Mouse (Mus musculus): Measurements from ENCODE around the gene Tmem184b. TPM values are rescaled to one million over a fixed set of nuclear protein-coding genes. Genes with fewer than 3 reads are reported as not detected.

Gene Tmem184b
- total RNA-seq, 2 experiments from 2014 or later, result 46.1 to 48.1 TPM

- DNase-seq (ENCODE audit: low spot score in 2 of 2), result peak; percentile 92 to 93
These were observed 56.1 kb downstream of the Tmem184b start for GRCm38 (mm10) chr15:79347165-79347844.

DNA sequence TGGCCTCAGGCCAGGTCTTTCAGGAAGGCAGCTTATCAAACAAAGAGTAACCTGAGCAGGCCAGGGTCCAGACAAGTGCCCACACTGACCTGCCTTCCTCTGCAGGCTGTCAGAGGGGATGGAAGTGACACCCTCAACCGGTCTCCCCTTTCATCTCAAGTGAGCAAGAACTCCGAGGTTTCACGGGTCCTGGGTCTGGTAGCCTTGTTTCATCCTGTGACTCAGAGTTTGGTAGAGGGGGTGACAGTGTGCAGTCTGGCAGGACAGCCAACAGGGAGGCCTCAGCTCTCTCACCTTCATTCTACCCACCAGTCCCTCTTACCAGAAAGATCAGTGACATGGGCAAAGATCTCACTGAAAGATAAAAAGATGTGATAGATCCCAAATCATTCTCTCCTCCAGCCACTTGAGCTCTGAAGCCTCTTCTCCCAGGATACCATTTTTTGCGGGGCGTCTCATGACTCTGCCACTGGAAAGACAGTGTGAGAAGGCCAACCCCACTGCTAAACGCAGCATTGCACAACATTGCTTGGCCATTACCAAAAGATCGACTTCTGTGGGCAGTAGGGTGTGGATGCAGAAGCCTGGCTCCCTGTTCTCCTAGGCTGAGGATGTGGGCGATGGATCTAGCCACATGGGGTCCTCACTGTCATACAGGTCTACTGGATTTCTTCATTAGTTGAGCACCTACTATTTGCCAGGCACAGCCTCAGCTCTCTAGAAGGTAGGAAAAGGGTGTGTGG lies 57.1 kb downstream of the Tmem184b start, which contains the start of gene Maff:
Maff (plus strand) TSS at position 571 of the 743 bp plus-strand sequence.
- no peak for DNase-seq (ENCODE audit: low spot score in 2 of 2)

DNA sequence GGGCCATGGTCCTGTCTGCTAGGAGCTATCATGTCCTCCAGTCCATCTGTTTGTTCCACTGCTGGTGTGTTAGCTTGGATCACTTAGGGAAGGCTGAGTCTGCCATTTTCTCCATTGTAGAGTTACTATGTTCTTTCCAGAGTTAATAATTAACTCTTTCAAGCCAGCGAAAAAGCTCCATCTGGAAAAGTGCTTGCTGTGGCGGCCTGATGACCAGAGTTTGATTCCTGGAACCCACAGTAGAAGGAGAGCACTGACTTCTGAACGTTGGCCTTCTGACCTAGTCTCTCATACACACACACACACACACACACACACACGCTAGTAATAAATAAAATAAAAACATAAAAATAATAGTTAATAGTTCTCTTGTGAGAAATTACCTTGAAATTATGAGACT lies 58.7 kb downstream of the Tmem184b start:
- no peak for DNase-seq (ENCODE audit: low spot score in 2 of 2)

DNA sequence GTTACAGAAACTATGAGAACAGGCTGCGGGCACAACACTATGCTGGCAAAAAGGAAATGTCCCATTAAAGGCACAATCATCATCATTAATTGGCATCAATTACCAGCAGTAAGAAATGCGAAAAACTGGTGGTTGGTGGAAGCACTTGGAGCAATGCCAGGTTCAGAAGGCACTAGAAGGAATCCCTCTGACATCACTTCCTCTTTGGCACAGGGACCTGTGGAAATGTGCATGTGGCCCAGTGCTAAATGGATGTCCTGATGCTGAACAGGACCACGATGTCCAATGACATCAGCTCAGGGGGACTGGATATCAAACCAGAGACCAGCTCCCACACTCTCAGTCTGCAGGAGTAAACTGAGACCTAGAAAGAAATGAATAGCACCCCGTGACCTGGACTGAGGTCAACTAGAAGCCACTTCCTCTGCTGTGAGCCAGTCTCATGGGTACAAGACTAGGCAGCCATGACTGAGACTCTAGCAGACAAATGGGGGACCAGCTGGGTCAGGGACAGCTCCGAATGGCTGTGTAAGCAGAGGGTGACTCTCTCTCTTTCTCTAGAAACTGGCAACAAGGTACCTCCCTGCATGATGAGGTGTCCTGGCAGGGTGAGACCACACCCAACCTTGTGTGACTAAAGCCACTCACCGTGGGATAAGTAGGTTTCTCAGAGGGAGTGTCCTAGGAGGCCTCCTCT lies 60.6 kb downstream of the Tmem184b start:
- no peak for DNase-seq (ENCODE audit: low spot score in 2 of 2)

DNA sequence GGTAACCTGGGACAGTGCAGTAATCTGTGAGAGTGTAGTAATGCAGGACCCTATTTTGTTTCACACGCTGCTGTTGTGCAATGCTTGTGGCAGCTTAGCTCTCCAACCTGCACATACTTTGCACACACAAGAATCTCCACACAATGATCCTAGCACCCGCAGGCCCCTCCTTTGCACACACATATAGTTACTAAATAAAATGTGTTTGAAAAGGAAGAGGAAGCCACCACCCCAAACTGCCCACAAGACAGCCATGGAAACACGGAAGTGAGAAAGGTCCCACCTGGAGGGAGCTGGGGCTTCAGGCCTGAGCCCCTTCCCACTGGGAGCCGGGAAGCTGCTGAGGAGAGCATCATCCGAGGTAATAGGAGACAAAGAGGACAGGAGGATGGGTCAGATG lies 64.4 kb downstream of the Tmem184b start:
- no peak for DNase-seq (ENCODE audit: low spot score in 2 of 2)

DNA sequence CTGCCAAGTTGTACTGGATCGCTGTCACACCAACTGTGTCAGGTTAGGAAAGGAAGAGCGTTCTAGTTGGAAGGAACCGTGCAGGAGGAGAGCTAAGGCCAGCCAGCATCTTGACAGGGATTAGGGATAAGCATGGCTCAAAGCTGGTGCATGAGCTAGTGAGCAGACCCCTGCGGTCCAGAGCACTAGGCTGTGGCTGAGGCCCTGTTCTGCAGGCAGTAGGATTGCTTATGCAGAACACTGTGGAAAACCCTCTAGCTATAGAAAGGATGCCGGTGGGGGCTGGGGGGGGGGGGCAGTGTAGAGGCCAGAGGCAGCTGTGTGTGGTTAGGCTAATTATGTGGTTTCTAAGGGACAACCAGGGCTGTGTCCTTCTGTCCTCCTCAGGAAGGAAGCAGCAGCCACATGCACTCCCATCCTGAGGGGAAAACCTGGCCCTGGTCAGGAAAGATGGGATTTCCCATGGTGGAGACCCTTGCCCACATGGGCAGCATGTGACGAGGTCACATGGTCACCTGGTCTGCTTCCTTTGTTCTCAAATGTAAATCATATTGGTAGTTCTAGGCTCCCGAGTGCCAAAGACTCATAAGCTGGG lies 68.2 kb downstream of the Tmem184b start:
- DNase-seq (ENCODE audit: low spot score in 2 of 2), result no peak

DNA sequence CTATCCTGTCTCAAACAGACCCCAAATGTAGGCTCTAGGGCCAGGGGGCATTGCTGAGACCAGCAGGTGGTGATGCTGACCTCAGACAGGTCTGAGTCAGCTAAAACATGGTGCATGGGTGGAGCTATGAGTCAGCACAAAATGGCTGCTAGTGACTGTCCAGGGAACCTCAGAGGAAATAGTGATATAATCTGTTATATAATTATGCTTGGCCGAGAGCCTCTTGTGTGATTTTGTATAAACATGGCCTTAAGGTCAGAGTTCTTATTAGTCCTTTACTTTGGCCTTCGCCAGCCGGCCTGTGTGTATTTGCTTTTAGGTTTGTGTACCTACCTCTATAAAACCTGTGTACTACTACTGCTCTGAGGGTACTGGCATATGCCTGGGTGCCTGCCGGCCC lies 70.0 kb downstream of the Tmem184b start:
- no peak for DNase-seq (ENCODE audit: low spot score in 2 of 2)

GRCm38 (mm10) chr15:79330521-79330920 lies 72.8 kb downstream of the Tmem184b start:
- no peak for DNase-seq (ENCODE audit: low spot score in 2 of 2)

DNA sequence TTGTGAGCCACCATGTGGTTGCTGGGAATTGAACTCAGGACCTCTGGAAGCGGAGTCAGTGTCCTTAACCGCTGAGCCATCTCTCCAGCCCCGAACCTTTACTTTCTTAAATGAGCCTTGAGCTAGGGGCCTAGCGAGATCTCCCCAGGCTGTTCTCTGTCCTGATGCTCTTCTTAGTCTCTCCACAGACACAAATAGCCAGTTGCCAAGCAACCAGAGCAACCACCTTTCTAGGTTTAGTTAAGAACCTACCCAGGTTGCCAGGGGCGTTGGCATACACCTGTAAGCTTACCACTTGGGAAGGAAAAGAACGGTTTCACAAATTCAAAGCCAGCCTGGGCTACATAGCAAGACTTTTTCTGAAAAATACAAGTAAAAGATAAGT lies 73.4 kb downstream of the Tmem184b start:
- DNase-seq (ENCODE audit: low spot score in 2 of 2), result no peak

DNA sequence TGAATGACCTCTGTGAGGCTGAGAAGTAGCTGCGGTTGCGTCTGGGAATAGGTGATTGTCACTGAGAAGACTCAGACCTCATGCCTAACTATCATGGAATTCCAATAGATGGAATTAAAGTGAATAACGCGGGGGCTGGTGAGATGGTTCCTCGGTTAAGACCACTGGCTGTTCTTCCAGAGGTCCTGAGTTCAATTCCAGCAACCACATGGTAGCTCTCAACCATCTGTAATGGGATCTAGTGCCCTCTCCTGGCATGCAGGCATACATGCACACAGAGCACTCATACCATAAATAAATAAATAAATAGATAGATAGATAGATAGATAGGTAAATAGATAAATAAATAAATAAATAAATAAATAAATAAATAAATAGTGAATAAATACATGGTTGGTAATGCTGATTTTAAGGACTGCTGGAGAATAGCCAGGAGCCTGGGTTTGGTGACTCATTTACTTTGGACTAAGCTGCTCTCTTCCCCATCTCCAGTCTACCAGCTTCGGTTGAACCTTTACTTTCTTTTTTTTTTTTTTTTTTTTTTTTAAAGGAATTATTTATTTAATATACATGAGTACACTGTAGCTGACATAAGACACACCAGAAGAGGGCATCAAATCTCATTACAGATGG lies 73.9 kb downstream of the Tmem184b start:
- DNase-seq (ENCODE audit: low spot score in 2 of 2), result no peak

GRCm38 (mm10) chr15:79328939-79329275 lies 74.5 kb downstream of the Tmem184b start:
- no peak for DNase-seq (ENCODE audit: low spot score in 2 of 2)

- peak; percentile 98 for DNase-seq (ENCODE audit: low spot score in 2 of 2)
These were observed 75.1 kb downstream of the Tmem184b start, which contains the start of gene Pla2g6 for GRCm38 (mm10) chr15:79328058-79328938. Gene Pla2g6, minus strand, starts transcription at chr15:79328390.

- DNase-seq (ENCODE audit: low spot score in 2 of 2), result peak; percentile 45 to 48
These were observed 76.1 kb downstream of the Tmem184b start for GRCm38 (mm10) chr15:79326971-79327961.

GRCm38 (mm10) chr15:79326264-79326663 lies 77.1 kb downstream of the Tmem184b start:
- no peak for DNase-seq (ENCODE audit: low spot score in 2 of 2)

DNA sequence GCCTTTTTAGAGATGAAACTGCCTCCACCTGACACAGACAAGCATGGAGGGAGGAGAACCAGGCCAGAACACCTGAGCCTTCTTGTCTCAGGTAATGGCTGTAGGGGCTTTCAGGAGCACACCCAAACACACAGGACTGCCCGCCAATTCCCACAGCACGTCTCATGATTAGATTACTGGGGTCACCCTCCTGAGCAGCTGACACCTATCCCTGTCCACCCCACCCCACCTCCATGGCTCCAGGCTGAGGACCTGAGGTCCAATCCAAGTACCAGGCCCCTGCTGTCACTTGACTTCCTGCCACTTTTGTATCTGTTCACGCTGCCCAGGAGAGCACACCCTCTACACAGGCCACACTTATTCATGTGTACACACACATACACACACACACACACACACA lies 77.6 kb downstream of the Tmem184b start:
- no peak for DNase-seq (ENCODE audit: low spot score in 2 of 2)

DNA sequence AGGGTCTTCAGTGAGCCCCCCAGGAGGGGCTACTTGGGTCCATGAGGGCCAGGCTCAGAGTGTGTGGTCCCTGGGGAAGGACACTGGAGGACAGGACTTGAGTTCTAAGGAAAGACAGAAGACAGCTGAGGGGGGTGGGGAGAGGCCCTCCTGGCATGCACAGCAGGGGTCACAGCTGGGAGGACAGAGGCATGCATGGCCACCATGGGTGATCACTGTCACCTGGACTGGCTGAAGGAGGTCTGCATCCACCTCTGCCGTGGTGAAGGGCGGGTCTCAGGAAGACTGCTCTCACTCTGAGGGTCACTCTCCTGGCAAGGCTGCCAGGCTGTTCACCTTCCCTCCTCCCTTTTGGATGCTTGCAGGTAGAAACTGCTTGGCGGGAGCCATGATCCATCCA lies 79.0 kb downstream of the Tmem184b start:
- no peak for DNase-seq (ENCODE audit: low spot score in 2 of 2)

- DNase-seq (ENCODE audit: low spot score in 2 of 2), result no peak
These were observed 79.6 kb downstream of the Tmem184b start for GRCm38 (mm10) chr15:79323791-79324155.

DNA sequence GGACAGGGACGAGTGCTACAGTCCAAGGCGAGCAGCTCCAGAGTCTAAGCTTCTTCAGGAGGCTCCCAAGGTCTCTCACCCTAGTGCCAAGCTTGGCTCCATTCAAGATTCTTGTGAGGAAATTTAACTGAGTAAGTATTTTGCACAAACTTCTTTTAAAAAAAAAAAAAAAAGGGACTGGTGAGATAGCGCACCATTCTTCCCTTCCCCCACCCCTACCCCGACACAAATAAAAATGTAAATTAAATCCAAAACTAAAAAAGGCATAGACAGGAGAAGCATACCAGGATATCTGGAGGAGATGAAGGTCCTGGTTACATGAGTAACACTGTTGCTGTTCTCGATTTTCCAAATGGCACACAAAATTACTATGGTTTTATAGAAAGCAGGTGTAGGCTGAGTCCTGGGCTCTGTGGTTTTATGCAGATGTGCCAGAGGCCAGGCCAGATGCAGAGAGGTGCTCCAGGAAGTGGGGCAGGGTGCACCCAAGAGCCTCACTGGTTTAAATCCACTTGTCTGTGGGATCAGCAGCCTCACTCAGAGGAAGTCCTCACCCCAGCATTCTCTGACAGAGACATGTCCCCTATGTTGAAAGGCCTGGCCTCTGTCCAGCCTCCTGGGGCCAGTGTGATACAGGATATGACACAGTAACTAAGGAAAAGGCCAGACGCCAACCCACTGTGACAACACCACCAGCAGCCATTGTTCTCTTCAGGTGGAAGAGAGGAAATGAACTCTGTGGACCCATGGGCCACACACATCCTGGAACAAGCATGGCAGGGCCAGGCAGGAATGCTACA lies 80.2 kb downstream of the Tmem184b start:
- no peak for DNase-seq (ENCODE audit: low spot score in 2 of 2)

Data from layer of hippocampus, postnatal 10 days (tissue).